Mouse (Mus musculus) spleen, postnatal 14 days (tissue): ENCODE measurements around the gene Ncam1.

Source experiments
- DNase-seq, 2 experiments: peaks; one replicate each; pipeline ENCODE4 v3.0.0; 2021 to 2022; ENCODE audit warnings: low spot score in 2 of 2

Gene Ncam1

GRCm38 (mm10) chr9:49504658-49505057 lies 294.1 kb downstream of the Ncam1 start:
- no peak for DNase-seq

- no peak for DNase-seq
These were observed 296.5 kb downstream of the Ncam1 start for GRCm38 (mm10) chr9:49502245-49502644.

DNA sequence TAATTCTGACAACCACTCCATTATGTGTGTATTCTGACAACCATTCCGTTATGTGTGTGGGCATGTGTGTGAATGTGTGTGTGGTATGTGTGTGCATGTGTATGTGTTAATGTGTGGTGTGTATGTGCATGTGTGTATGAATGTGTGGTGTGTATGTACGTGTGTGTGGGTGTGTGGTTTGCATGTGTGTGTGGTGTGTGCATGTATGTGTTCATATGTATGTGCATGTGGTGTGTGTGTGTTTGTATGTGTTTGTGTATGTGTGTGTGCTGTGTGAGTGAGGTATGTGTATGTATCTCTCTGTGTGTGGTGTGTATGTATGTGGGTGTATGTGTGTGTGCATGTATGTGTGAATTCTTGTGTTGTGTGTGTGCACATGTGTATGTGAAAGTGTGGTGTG lies 298.8 kb downstream of the Ncam1 start:
- no peak for DNase-seq

DNA sequence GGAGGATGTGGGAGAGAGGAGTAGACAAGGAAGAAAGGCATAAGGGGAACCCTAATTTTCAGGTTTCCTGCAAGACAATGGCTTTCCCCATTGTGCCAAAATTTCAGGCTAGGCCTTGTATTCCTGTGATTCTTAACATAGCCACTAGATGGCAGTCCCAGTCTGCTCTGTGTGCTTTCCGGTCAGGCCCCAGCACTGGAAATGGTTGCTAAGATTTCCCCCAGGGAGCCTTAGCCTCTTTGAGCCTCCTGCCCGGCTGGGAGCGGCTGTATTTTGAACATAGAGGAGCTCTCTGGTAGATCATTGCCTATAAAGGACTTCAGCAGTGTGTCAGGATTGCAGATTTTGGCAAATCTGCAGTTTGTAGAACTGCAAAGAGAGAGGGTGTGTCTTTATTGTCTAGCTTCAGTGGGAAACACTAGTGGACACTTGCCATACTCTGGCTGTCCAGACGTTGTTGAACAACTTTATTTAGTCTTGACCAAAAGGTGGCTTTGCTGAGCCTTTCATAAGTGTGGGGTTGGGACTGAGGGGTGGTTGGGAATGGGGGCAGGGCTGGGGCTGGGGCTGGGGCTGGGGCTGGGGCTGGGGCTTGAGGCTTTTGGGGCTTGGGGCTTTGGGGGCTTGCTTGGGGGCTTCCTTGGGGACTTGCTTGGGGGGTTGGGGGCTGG lies 304.6 kb downstream of the Ncam1 start:
- DNase-seq = no peak

- DNase-seq = no peak
These were observed 308.1 kb downstream of the Ncam1 start for GRCm38 (mm10) chr9:49490609-49491008.

DNA sequence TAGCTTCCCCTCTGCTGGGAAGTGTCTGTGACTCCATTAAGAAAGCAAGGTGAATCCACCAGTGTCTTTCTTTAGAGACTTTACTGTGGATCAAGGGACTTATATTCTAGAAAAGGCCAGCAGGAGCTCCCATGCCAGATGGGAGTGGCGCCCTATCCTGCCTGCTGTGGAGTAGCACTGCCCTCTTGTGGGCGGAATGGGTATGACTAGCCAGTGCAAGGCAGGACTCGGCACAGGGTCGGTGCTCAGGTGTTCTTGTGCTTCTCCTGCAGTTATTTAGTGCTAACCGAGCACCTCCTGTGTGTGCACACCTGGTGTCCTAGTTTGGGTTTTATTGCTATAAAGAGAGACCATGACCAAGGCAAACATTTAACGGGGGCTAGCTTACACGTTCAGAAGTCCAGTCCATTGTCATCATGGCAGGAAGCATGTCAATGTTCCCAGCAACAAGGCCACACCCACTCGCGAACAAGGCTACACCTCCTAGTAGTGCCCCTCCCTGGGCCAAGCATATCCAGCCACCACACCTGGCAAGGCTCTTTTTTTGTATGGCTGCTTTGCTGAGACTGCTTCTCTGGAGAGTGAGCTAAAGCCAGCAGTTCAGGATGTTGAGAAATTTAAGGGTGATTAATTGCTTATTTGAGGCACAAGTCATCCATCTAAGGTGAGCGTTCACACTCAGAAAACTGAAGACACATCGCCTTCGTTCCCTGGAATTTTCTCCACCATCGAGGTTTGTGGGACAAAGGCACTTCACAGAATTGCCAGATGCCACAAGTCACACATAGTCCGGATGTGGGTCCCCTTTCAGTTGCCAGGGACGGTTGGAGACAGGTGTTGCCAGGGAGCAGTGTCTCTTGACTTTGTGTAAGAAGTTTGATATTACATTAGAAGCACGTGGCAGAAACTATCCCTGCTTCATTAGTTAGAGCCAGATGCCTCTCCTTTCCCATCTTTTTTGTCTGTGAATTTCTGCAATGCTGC lies 309.5 kb downstream of the Ncam1 start:
- peak; percentile 22 to 50 for DNase-seq

DNA sequence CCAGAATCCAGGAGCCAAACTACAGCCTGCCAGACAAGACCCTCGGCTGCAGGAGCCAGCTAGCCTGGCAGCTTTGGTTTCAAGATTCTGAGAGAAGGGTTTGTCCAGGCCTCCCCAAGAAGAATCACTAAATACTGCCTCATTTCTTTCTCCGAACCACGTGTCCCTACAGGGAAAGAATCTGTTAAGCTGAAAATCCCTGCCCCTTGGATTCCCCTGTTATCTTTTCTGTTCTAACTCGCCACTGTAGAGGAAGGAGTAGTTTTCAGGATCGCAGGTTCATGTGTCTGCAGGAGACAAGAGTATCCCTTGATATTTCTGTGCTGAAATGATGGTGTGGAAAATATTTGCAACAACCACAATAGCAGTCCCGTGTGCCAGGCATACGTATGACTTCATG lies 310.5 kb downstream of the Ncam1 start:
- no peak for DNase-seq

GRCm38 (mm10) chr9:49487657-49487943 lies 311.1 kb downstream of the Ncam1 start:
- no peak for DNase-seq

GRCm38 (mm10) chr9:49486805-49487656 lies 311.7 kb downstream of the Ncam1 start:
- no peak for DNase-seq

GRCm38 (mm10) chr9:49485892-49486311 lies 312.8 kb downstream of the Ncam1 start, which contains the start of gene Ttc12:
TSS of gene Ttc12 (minus strand) at chr9:49486225.
- DNase-seq = peak in 1 of 2 experiments; percentile 12

- DNase-seq = no peak
These were observed 313.4 kb downstream of the Ncam1 start for GRCm38 (mm10) chr9:49485250-49485891.

DNA sequence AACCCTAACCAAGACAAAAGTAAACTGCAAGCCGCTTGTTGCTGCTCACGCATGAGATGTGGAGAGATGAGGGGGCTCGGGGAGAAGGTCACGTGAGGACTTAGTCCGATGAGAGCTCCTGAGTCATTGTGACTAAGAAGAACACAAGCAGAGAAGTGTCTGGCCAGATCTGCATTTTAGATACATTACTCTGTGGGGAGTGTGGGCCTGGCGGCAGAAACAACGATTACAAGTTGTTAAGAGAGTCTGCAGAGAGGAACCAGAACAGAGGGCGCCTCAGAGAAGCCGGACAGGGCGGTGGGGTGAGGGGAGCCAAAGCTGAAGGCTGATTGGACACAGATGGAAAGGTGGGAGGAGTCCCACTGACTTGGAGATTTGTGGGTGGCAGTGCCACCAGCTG lies 315.4 kb downstream of the Ncam1 start:
- no peak for DNase-seq

- no peak for DNase-seq
These were observed 326.6 kb downstream of the Ncam1 start for GRCm38 (mm10) chr9:49472126-49472525.

DNA sequence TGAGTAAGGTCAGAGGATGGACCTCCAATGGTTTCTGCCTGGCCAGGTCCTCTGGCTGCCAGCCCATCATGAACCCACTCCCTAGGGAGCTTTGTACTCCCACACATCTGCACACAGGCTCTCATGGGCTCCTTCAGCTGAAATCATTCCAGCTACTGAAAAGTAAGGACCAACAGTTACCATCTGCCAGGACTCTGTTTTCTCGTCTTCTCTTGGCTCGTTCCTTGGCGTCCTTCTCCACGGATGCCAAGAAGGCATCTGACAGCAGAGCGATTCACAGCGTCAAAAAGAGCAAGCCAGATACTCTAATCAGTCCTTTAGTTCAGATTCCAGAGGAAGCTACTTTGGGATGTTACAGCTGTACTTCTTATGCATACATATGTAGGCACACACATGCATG lies 327.8 kb downstream of the Ncam1 start:
- DNase-seq = no peak

DNA sequence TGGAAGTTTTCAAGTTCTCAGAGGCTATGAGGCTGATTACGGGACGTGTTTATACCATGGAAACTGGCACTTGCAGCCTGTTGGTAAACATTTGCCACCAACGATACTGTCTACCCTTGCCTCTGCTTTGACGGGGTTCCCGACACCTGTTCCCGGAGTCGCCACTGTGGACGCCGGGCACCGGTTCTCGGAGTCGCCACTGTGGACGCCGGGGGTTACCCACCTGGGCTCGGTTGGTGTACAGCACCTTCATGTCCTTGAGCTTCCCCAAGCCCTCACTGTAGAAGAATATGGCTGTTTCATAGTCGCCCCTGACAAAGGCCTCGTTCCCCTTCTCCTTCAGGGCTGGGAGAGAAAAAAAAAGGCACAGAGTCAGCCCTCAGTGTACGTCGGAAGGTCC lies 328.7 kb downstream of the Ncam1 start:
- DNase-seq = no peak

DNA sequence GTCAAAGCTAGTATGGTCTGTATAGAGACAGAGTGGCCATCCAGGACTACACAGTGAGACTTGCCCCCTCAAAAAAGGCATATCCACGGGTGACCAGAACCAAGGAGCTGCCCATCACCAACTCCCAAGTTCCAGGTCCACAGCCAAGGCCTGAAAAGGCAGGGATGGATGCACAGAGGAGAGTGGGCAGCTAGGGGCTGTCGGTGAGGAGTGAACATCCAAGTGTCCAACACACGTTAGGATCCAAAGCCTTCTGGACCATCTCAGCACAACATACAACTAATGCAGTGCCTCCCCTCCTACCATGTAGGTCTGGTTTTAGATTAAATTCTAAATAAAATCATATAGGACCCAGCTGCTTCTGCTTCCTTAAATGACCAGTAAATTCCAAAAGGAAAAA lies 342.6 kb downstream of the Ncam1 start:
- DNase-seq = no peak

- DNase-seq = no peak
These were observed 346.3 kb downstream of the Ncam1 start for GRCm38 (mm10) chr9:49452396-49452795.
